Mouse (Mus musculus) forelimb bud, embryonic 11.5 days (tissue): Measurements from ENCODE around the gene Olfr64.

Experiments
- DNase-seq: peaks from one replicate; pipeline ENCODE4 v3.0.0-alpha.2; 2012; ENCODE audit warnings: low read depth, low spot score

Gene Olfr64

DNA sequence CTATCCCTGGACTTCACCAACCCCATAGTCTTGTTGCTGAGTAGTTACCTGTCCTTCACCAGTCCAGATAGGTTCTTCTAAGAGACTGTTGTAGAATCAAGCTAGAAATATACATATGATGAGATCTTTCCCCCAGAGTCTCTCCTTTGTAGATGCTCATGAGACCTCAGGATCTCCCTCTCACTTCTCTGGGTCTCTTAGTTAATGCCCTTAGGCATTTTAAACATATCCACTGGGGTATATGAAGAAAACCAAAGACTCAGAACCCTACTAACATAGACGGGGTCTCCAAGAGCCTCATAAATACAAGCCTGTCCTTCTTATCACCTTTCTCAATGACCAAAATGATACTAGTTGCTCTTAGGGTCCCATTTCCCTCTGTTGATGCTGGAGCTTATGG is at the start of gene Olfr64:
Gene Olfr64 (minus strand): TSS at position 101 of the 400 bp plus-strand sequence.
- DNase-seq: no peak

DNA sequence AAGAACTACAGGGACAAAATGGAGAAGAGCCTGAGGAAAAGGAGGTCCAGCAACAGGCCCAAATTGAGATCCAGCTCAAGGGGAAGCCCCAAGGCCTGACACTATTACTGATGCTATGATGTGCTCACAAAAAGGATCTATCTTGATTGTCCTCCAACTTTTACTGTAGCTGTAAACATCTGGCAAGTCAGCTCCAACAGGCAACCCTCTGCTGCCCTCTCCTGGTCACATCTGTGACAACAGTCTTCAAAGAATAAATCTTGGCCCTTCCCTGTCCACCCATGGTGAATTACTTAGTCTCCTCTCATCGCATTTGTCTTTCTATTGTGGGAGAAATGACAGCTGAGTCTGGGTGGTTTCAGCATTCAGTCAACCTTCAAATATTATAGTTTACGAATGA is 48.4 kb upstream of the Olfr64 start:
- DNase-seq: peak; percentile 57

DNA sequence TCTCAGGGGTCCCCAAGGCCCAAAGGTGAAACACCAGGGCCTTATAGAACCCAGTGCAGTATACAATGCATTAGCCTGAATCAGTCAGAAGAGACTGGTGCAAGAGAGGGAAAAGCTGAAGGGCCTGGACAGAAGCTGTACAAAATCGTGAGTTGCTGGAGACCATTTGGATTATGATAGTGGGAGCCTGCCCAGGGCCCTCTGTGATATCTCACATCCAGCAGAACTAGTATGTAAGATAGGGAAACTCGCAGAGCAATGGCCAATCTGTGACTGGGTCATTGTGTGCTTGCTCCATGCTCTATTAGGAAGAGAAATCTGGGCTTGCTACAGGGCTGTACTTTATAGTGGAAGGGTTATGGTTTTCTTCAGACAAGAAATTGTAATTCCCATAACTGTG is 40.0 kb upstream of the Olfr64 start, which contains the start of gene Olfr632:
Gene Olfr632 (plus strand): TSS at position 84 of the 400 bp plus-strand sequence.
- no peak for DNase-seq

DNA sequence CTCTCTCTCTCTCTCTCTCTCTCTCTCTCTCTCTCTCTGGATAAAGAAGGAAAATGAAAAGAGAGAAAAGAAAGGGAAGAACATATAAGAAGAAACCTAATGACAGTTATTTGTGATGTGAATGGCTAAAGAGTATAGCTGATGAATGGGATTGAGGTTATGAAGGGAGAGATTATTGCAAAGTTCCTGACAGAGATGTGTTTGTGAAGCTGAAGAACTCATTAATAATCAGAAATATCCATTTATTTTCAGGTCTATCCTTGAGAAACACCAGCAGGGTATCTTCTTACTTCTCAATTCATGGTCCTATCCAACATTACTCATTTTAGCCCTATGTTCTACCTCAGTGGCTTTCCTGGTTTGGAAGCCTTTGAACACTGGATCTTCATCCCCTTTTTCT is 34.2 kb upstream of the Olfr64 start, which contains the start of gene Olfr631:
Gene Olfr631 (plus strand): TSS at position 301 of the 400 bp plus-strand sequence.
- no peak for DNase-seq

DNA sequence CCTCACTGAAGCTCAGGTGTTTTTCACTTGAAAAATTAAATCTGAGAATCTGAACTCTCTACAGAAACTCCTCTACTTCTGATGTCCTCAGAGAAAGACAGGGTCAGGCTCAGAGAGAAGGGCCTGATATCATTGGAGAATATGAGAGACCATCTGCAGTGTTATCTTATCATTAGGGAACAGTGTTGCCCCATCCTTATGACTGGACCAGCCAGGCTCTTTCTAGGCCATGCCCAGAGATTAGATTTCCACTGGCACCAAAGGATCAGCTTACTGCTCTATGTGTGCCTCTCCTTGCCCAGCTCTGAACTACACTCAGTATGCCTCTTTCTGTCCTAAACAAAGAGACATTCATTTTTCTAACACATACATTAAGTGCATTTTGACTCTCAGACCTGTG is 21.1 kb upstream of the Olfr64 start:
- DNase-seq: no peak

DNA sequence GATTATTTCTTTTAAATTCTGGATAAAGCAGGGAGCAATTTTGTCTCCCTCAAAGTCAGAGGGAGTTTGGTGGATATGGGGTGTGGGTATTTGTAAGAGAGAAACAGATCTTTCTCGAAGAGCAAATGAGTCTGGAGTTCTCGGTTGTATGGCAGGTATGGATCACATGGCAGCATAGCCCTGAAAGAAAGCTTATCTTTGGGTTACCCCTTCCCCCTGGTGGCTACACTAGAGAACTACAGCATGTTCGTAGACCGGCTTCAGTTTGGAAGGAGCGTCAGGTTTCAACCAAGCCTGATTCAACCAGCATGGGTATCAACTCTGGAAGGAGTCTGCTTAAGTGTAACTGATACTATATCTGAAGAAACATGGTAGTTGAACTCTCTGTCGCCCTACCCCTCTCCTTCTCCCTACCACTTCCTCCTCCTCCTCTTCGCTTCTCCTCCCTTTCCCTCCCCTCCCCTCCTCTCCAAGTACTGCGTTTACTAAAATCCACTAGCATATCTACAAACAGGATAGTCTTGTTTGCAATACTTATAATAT is 18.8 kb upstream of the Olfr64 start:
- peak; percentile 29 for DNase-seq

DNA sequence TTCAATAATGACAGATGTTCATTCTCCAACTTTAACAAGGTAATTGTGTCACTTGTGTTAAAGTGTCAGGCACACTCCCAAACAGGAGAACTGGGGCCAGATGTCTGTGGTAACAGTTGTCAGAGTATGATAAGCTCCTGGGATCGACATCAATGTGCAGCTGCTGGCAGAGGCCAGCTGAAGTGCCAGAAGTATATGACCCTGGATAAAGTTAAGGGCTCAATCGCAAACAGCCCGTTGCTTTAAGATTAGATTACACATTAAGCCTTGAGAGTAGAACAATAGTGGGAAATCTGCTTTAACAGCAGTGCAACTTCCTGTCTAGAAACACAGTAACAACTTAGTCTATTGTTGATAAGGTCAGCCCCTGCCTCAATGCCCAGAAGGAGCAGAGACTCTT is 15.8 kb upstream of the Olfr64 start:
- peak; percentile 39 for DNase-seq

DNA sequence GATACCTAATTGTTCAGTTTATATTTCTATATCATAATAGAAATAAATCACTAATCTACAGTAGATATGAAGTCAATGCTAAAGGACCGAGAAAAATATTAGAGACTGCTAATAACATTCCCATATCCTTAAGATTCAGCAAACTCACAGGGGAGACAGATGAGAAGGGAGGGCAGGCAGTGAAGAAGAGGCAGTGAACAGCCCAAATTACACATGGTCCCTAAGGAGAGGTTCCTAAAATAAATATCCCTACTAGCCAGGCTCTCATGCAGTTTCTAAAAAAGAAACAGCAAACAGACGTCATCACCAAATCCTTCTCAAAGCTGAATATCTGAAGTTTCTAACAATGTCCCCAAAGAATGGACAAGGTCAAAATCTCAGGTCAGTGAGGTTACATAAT is 8.9 kb upstream of the Olfr64 start, which contains the start of gene Olfr65:
Gene Olfr65 (plus strand): TSS at position 301 of the 400 bp plus-strand sequence.
- DNase-seq: no peak

DNA sequence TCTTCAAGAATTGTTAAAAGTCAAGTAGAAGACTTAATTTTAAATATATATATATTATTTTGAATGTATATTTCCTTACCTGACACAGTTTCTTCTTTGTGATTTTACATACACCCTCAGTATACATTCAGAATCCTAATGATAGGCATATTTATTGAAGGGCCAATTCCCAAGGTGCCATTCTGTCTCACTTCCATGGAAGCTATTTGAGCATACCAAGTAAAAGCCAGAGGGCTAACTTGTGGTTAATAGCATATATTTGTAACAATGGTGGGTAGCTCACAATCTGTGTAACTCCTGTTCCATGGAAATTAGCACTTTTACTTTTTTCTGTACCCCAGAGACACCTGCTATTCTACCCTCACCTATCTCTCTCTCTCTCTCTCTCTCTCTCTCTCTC is 8.1 kb downstream of the Olfr64 start, which contains the start of gene Olfr66:
Gene Olfr66 (minus strand): TSS at position 101 of the 400 bp plus-strand sequence.
- DNase-seq: no peak

DNA sequence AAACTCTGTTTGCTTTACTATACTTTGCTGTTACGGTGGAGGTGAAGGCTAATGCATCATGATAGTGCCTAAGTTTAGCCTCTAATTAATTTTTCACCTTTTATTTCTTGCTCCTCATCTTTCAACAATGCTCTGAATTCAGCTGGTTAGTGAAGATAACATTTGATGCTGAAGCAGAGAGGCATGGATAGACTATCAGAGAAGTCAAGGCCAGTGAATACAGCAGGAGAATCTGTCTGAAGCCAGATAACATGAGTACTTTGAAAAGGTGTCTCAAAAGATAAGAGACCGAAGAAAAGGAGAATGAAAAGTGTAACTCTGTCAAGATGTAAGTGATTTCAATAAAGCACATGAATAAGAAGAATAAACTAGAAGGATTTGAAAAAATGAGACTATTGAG is 17.2 kb downstream of the Olfr64 start:
- no peak for DNase-seq

DNA sequence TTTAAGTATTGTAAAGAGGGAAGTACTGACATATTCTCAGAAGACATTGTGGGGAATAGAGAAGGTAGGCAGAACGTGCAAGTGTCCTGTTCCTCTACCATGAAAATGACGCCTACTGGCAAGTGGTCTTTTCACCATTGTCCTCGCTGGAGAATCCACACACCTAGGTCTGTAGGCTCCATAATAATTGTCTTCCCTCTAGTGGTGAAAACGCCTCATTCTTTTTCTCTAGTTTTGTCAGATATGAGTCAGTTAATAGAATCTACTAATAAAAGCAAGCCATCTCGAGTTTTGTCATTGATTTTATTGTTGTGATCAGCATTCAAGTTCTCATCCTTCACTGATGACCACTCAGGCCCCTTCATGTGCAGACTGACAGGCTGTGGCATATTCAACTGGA is 19.8 kb downstream of the Olfr64 start:
- no peak for DNase-seq

DNA sequence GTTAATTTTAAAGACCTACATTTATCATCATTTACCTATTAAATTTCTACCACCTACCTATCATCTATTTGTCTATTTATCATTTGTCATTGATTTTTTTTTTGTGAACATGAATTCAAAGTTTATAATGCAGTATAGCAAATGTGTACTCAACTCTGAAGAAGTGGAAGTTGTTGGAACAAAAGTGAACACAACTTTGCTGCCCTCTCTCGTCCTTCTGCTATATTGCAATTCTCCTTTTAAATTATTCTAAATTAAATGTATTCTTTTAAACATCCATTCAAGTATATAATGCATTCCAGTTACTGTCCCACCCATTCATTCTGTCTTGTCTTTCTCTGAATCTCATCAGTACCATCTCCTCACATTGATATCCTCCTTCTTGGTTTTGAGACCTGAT is 21.2 kb downstream of the Olfr64 start:
- DNase-seq: no peak

DNA sequence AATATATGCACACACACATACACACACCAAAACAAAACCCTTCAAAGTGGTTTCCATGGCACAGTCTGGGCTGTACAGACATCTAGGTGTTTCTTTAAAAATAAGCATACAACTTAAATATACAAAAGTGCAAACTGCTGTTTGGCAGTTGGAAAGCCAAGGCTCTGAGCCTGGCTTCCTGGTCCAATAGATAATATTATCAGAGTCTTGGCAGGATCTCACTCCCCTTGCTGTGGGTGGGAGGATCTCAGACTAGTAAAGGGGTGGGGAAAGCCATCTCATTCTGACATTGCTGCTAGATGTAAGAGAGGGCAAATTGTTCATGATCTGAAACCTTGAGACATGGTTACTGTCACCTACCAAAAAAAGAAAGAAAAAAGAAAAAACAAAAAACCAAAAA is 23.6 kb downstream of the Olfr64 start:
- no peak for DNase-seq

DNA sequence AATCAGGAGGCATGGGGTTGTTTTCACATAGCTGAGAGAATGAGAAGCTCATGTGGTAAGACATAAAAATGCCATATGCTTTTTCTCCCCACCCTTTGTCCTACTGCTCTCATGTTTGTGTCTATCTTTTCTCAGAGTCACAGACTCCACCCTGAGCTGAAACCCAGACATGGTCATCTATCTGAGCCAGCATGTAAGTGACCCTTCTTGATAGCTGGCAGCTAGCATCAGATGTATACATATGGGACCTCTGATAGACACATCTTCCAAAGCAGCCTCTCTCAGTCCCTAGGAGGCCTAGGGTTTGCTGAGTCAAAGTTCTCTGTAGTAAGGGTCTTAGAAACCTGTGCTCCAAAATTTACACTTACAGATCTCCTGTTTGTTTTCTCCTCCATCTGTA is 28.6 kb downstream of the Olfr64 start:
- no peak for DNase-seq

DNA sequence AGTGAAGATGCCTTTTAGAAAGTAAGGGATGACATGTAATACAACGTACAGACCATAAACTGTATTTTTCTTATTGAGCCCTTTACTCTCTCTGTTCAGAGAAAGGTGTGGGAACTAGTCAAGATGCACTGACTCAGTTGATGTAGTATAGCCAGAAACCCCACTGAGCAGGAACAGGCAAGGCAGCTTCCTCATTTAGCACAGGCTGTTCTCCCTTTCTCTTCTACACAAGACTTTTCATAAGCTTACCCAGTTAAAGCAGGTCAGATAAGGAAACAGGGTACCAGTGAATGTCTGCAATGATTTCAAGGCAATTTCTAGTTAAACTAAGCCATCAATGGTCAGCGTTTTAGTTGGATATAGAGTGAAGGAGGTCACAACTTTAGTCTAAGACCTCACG is 32.8 kb downstream of the Olfr64 start:
- DNase-seq: no peak

DNA sequence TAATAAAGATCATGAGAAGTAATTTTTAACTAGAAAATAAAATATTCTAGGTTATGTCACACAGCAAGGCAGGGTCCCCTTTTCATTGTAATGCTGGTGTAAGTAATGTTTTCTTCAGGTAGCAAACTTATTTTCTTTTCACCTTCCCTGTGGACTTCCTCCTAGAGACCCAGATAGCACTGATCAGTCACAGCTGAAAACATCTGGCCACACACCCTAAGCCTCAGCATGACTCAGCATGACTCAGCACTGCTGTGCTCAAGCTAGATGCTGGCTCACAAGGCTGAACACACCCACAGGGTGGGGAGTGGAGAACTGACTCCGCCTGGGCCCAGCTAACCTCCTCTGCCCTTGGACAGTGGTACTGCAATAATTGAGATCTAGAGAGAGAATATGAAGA is 33.4 kb downstream of the Olfr64 start:
- peak; percentile 25 for DNase-seq

DNA sequence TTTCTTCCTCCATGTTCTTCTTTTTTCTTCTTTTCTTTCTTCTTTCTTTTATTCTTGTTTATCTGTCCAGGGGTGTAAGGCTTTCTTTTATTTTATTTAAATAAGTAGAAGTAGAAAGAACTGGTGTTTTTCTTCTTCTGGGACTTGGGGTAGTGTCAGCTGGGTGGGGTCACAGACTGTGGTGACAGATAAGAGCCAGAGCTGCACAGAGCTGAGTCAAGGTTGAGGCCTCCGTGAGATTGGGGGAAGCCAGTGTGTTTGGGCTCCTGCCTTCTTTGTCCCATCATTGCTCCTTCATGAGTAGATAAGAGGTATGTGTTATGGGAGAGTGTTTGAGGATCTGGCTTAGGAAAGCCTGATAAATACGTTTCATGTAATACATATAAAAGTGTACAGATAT is 35.2 kb downstream of the Olfr64 start:
- DNase-seq: no peak

DNA sequence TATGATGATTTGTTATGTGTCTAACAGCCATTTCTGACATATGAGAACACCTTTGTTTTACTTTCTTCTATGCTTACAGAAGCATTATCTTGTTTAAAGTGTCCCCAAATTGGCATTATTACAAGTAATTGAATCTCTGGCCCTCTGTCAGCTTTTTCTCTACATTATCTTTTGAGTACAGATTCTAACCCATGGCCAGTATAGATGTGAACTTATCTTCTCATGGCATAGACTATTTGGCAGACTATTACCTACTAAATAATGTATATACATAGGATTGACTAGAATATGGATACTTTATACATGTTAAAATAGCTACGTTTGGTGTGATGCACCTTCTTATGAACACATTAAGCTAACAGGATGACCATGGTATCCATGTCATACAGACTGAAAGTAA is 39.6 kb downstream of the Olfr64 start:
- no peak for DNase-seq

DNA sequence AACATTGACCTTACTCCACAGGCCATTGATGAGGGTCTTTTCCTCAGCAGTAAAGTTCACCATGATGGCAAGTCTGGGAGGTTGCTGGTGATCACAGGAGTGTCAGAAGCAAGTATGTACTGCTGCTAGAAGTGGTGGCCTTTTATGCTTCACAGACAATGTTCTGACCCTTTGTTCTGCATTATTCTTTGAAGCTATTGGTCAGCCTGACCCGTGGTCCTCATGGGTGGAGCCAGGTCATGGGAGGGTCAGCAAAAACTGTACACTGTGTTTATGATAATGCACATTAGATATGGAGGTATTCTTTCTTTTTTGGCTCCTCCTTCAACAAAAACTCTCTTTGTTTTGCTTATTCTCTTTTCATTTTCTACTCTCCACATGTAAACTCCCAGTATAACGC is 41.2 kb downstream of the Olfr64 start, which contains the start of gene Hbb-y:
Gene Hbb-y (minus strand): TSS at position 127 of the 400 bp plus-strand sequence.
- DNase-seq: no peak

DNA sequence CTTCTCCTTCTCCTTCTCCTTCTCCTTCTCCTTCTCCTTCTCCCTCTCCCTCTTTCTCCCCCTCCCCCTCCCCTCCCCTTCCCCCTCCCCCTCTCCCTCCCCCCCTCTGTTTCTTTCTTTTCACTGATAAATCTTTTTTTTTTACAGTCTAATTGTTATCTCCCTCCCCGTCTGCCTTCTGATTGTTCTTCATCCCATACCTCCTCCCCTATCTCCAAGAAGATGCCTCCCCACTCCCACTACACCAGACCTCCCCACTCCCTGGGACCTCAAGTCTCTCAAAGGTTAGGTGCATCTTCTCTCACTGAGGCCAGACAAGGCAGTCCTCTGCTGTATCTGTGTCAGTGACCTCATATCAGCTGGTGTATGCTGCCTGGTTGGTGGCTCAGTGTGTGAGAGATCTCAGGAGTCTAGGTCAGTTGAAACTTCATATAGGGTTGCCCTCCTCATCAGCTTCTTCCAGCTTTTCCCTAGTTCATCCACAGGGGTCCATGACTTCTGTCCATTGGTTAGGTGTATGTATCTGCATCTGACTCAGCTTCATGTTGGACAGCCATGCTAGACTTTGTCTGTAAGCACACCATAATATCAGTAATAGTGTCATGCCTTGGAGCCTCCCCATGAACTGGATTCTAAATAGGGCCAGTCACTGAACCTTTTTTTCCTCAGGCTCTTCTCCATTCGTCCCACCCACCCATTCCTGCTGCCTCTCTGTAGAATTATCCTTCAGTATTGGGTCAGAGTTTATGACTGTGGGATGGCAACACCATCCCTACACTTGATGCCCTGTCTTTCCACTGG is 49.6 kb downstream of the Olfr64 start:
- DNase-seq: no peak

DNA sequence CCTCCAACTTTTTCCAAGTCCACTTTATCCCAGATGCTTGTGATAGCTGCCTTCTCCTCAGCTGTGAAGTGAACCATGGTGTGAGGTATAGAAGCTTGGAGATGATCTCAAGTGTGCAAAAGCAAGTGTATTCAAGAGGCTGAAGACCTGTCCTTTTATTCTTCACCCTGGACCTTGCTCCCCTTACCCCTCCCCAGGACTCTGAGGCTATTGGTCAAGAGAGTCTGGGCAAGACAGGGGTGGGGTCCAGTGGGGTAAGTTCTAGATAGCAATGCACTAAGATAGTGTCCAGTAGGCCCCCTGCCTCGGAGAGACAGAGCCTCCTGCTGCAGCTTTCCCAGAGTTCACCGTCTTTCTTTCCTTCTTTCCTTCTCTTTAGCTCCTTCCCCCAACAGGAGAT is 51.3 kb downstream of the Olfr64 start, which contains the start of gene Hbb-bh1:
Gene Hbb-bh1 (minus strand): TSS at position 131 of the 400 bp plus-strand sequence.
- DNase-seq: no peak

DNA sequence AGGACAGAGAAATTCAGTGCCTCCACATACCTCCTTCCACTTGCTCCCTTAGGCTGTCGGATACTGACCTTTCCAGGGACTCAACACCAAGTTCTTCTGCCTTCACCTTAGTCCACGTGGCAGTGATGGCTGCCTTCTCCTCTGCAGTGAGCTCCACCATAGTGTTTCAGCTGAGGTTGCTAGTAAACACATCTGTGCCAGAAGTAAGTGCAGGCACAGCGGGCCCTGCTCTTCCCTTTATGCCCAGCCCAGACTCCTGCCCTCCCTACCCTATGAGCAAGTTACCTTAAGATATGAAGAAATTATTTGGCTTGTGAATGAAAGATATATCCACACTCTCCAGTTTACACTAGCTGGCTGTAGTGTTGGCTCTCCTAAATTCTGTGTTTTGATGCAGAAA is 54.0 kb downstream of the Olfr64 start, which contains the start of gene Hbb-bh2:
Gene Hbb-bh2 (minus strand): TSS at position 253 of the 400 bp plus-strand sequence.
- DNase-seq: no peak
